In genomic region chr4:150235585-150235984, GRCm38 (mm10) we compare ENCODE assay signal across 19 mouse cellular contexts. TPM values are rescaled to one million over a fixed set of nuclear protein-coding genes. Genes with fewer than 3 reads are reported as not detected.
A peak's percentile ranks its signal among the peaks of the same experiment; 100 is the strongest.
DNase-seq lines count a peak whose midpoint lies in the region; ATAC-seq and TF ChIP-seq lines count a peak whose summit lies in the region.
"Had no signal": no experiment of that assay in that cellular context is flagged by ENCODE, and none has a peak within 500 bp of the region (broad histone marks: within the 10 kb centered on the region; RNA-seq: fewer than 3 reads in every experiment).

No protein-coding gene starts in this region.

- no peaks in the 10 kb centered on the region for H3K9me3 ChIP-seq in kidney, embryonic 15.5 days (replicated peaks)
- no peaks in the 10 kb centered on the region for H3K9me3 ChIP-seq in MEL (replicated peaks; ENCODE audit: insufficient read depth, low read length)
- no peaks in the 10 kb centered on the region for H3K9me3 ChIP-seq in limb, embryonic 10.5 days (replicated peaks)
- H3K9me3 ChIP-seq: G1E had no signal

- H3K27me3 ChIP-seq in kidney, embryonic 15.5 days, result no peaks in the 10 kb centered on the region
- no peaks in the 10 kb centered on the region for H3K27me3 ChIP-seq in MEL (ENCODE audit: control insufficient read depth in 1 of 2, insufficient read depth in 2 of 2, low read length in 2 of 2)
- no peaks in the 10 kb centered on the region for H3K27me3 ChIP-seq in limb, embryonic 10.5 days (ENCODE audit: low read depth, poor library complexity, severe bottlenecking)

- intact Hi-C loops in gastrocnemius, adult 2 months (cut with DNase I), result loop anchor here (10.0 kb wide), 1 partner anchor 231 kb away; the partner anchor contains the start of gene H6pd

- H3K36me3 ChIP-seq in kidney, embryonic 15.5 days, result peaks cover 12% of the 10 kb centered on the region
- H3K36me3 ChIP-seq in MEL (ENCODE audit: control insufficient read depth in 1 of 2, insufficient read depth in 2 of 2, low read length in 2 of 2), result peaks cover 3 to 30% of the 10 kb centered on the region in 2 experiments; a peak in 3 of 4 replicates
- peaks cover 20% of the 10 kb centered on the region for H3K36me3 ChIP-seq in limb, embryonic 10.5 days

- no peak for TF ChIP-seq CTCF in gastrocnemius, adult 2 months (IDR thresholded peaks at IDR 0.05)
- no peak for TF ChIP-seq CTCF in MEL (IDR thresholded peaks at IDR 0.05 in 2 of 3, conservative IDR thresholded peaks at IDR 0.05 in 1 of 3; ENCODE audit: control insufficient read depth in 1 of 3, insufficient read depth in 1 of 3, low read depth in 2 of 3, low read length in 3 of 3, poor library complexity in 1 of 3, severe bottlenecking in 1 of 3)

- no peak overlapping the region for H3K9ac ChIP-seq in kidney, embryonic 15.5 days
- peak overlapping the region; percentile 41 for H3K9ac ChIP-seq in MEL (ENCODE audit: control insufficient read depth, low read depth, low read length, poor library complexity, severe bottlenecking)

- H3K79me2 ChIP-seq in MEL (ENCODE audit: control insufficient read depth, insufficient read depth, low read length, poor library complexity), result peaks cover 37% of the 10 kb centered on the region

- peak overlapping the region; percentile 100 for H3K27ac ChIP-seq in gastrocnemius, adult 2 months
- H3K27ac ChIP-seq in kidney, embryonic 15.5 days, result peak overlapping the region; percentile 69; the same call in 1 of the 2 replicates
- H3K27ac ChIP-seq in MEL (ENCODE audit: control insufficient read depth, low read depth, low read length), result peak overlapping the region; percentile 82
- peak overlapping the region; percentile 99 for H3K27ac ChIP-seq in limb, embryonic 10.5 days

- no peak; a peak in 1 of 4 replicates for TF ChIP-seq EP300 in MEL (IDR thresholded peaks at IDR 0.05; ENCODE audit: low read depth in 1 of 2, low read length in 2 of 2)

- H3K4me3 ChIP-seq in gastrocnemius, adult 2 months, result no peak overlapping the region
- H3K4me3 ChIP-seq in kidney, embryonic 15.5 days (replicated peaks), result no peak overlapping the region
- peak overlapping the region; percentile 30 to 99 for H3K4me3 ChIP-seq in MEL (ENCODE audit: control insufficient read depth in 1 of 2, insufficient read depth in 1 of 2, low read depth in 2 of 2, low read length in 2 of 2)
- no peak overlapping the region for H3K4me3 ChIP-seq in limb, embryonic 10.5 days

- H3K4me1 ChIP-seq in kidney, embryonic 15.5 days, result peaks cover 64% of the 10 kb centered on the region
- H3K4me1 ChIP-seq in MEL (ENCODE audit: control insufficient read depth in 1 of 2, insufficient read depth in 2 of 2, low read length in 2 of 2), result peaks cover 7 to 30% of the 10 kb centered on the region in 2 experiments
- H3K4me1 ChIP-seq in limb, embryonic 10.5 days, result peaks cover 67% of the 10 kb centered on the region

- no peak for TF ChIP-seq RAD21 in MEL (IDR thresholded peaks at IDR 0.05; ENCODE audit: low read depth, low read length)

- WGBS in kidney, embryonic 15.5 days, result 79% methylated on average over 4 of the region's 4 CpGs
- WGBS in limb, embryonic 10.5 days, result 79% methylated on average over 4 of the region's 4 CpGs

- TF ChIP-seq POLR2A in MEL (IDR thresholded peaks at IDR 0.05; ENCODE audit: control insufficient read depth in 1 of 2, insufficient read depth in 1 of 2, low read depth in 1 of 2, low read length in 2 of 2, poor library complexity in 1 of 2), result no peak; a peak in 1 of 4 replicates

- H3K4me2 ChIP-seq in kidney, embryonic 15.5 days, result no peak overlapping the region

- DNase-seq in gastrocnemius, adult 2 months, result no peak
- DNase-seq in gastrocnemius, postnatal 10 days, result no peak
- no peak for DNase-seq in kidney, postnatal 25 days
- DNase-seq in MEL (ENCODE audit: low read depth, low spot score) (no peak), adipocyte (ENCODE audit: low spot score) (no peak)
- DNase-seq in limb, embryonic 10.5 days (ENCODE audit: low spot score), result no peak
- no peak for DNase-seq in frontal cortex, postnatal 25 days (ENCODE audit: low spot score in 2 of 2)
- DNase-seq: cerebellum, postnatal 10 days; kidney, postnatal 4 days; right cerebral cortex, postnatal 4 days had no signal

- ATAC-seq in kidney, embryonic 15.5 days (replicated peaks; ENCODE audit: low FRiP score), result no peak
- ATAC-seq: activated CD4-positive, CD25-positive, alpha-beta regulatory T cell, adult 4 months had no signal

TF ChIP-seq in MEL, 35 proteins besides CTCF, POLR2A, EP300 and RAD21:
- TF ChIP-seq ZC3H11A (IDR thresholded peaks at IDR 0.05; ENCODE audit: low read depth, low read length) (no peak), CHD1 (IDR thresholded peaks at IDR 0.05; ENCODE audit: low read depth, low read length) (peak; percentile 92), JUND (IDR thresholded peaks at IDR 0.05; ENCODE audit: low read depth, low read length) (0 out of 2 replicates have a peak, but pooled peaks have one; percentile 23), TBP (IDR thresholded peaks at IDR 0.05; ENCODE audit: low read depth, low read length) (0 out of 2 replicates have a peak, but pooled peaks have one; percentile 22)

RNA-seq across cellular contexts. Expression of gene Eno1, which starts 0.9 kb away (rescaled TPM):
- 10 to 100 TPM; 68.1 to 92.0 TPM for total RNA-seq in gastrocnemius, adult 2 months (2021)
- 100 to 1,000 TPM; 469 to 474 TPM for total RNA-seq in gastrocnemius, postnatal 10 days (2021)
- 1,865 and 1,947 TPM in 2 replicates for polyA plus RNA-seq in kidney, embryonic 15.5 days (2015; fragmentation: Nextera tagmentation; extraction: Ambion mirVana)
- 254 and 516 TPM in 2 replicates for total RNA-seq in MEL (2012; rRNA removed)
- polyA plus RNA-seq in MEL (2012; ENCODE audit: insufficient read depth in 1 of 2, insufficient read length in 2 of 2, low read depth in 1 of 2, low replicate concordance in 2 of 2, missing spikeins in 1 of 2), result 1,000 to 10,000 TPM in 1 of 2 experiments, 100 to 1,000 TPM in 1; 737 to 5,492 TPM
- polyA plus RNA-seq in limb, embryonic 10.5 days (2016; fragmentation: Nextera tagmentation; extraction: Ambion mirVana), result 3,103 and 4,103 TPM in 2 replicates

RNA-seq across cellular contexts. Expression of gene Car6, which starts 34.5 kb away (rescaled TPM):
- total RNA-seq in gastrocnemius, adult 2 months (2021), result not detected
- not detected for total RNA-seq in gastrocnemius, postnatal 10 days (2021)
- not detected in 2 replicates for polyA plus RNA-seq in kidney, embryonic 15.5 days (2015; fragmentation: Nextera tagmentation; extraction: Ambion mirVana)
- total RNA-seq in MEL (2012; rRNA removed), result not detected in 2 replicates
- polyA plus RNA-seq in MEL (2012; ENCODE audit: insufficient read depth in 1 of 2, insufficient read length in 2 of 2, low read depth in 1 of 2, low replicate concordance in 2 of 2, missing spikeins in 1 of 2), result under 1 TPM in 1 of 2 experiments, not detected in 1; 0.19 TPM
- polyA plus RNA-seq in limb, embryonic 10.5 days (2016; fragmentation: Nextera tagmentation; extraction: Ambion mirVana), result not detected in 2 replicates
- total RNA-seq: G1E; gastrocnemius, adult 18-20 months had no signal
- polyA plus RNA-seq: activated CD4-positive, CD25-positive, alpha-beta regulatory T cell, adult 4 months; brain, embryonic 14.5 days; G1E; intestine, embryonic 14.5 days; lung, embryonic 16.5 days; midbrain, embryonic 16.5 days; urinary bladder, adult 2 months had no signal

RNA-seq across cellular contexts. Expression of gene Rere, which starts 45.9 kb away (rescaled TPM):
- 10 to 100 TPM; 71.3 to 95.7 TPM for total RNA-seq in gastrocnemius, adult 2 months (2021)
- total RNA-seq in gastrocnemius, postnatal 10 days (2021), result 10 to 100 TPM; 53.8 to 56.9 TPM
- polyA plus RNA-seq in kidney, embryonic 15.5 days (2015; fragmentation: Nextera tagmentation; extraction: Ambion mirVana), result 35.1 and 36.5 TPM in 2 replicates
- total RNA-seq in MEL (2012; rRNA removed), result 4.1 and 5.8 TPM in 2 replicates
- polyA plus RNA-seq in MEL (2012; ENCODE audit: insufficient read depth in 1 of 2, insufficient read length in 2 of 2, low read depth in 1 of 2, low replicate concordance in 2 of 2, missing spikeins in 1 of 2), result 10 to 100 TPM in 1 of 2 experiments, not detected in 1; 31.8 TPM
- 34.0 and 40.3 TPM in 2 replicates for polyA plus RNA-seq in limb, embryonic 10.5 days (2016; fragmentation: Nextera tagmentation; extraction: Ambion mirVana)

Comparison
In these comparisons a context has a peak if more than half of its experiments do, and no peak if none do; other contexts are left out.
1. H3K4me3 ChIP-seq: peak in MEL (2 of 2); none in gastrocnemius, adult 2 months (single experiment), kidney, embryonic 15.5 days (single experiment) and limb, embryonic 10.5 days (single experiment).
2. Peak in every context shown above with its lines, with median percentiles within 50 percentile points of each other: H3K27ac ChIP-seq.